Comparison of ENCODE assay signal across 13 mouse cellular contexts in the genomic region with DNA sequence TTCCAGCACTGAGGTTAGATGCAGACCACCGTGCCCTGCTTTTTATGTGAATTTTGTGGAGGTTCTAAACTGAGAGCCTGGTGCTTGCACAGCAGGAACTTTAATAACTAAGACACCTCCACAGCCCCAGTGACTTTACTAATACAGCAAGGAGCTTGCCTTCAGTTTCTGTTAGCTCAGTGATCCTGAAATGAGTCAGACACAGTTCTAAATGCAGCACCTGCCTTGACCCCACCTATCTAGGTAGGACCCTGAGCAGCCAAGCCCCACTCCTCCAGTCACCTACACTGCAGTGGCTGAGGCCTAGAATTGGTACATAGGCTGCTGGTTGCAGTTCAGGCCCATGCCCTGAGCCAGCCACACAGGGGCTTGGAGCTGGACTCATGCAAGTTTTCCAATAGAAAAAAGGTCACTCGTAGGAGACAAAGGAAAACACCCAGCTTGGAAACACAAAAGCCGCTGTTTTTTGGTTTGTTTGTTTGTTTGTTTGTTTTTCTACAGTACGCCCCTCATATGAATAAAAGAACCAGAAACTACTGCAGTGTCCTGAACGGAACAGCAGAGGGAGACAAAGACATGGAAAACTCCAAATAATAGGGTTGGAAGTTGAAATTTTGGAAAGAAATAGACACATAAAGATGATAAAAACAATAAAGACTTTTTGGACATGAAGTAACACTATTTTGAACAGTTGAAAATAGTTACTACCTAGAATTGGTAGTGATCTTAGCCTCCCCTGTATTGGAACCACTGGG. TPM values are rescaled to one million over a fixed set of nuclear protein-coding genes. Genes with fewer than 3 reads are reported as not detected.
DNase-seq lines count a peak whose midpoint lies in the region; ATAC-seq and TF ChIP-seq lines count a peak whose summit lies in the region.
"Had no signal": no experiment of that assay in that cellular context is flagged by ENCODE, and none has a peak within 500 bp of the region (broad histone marks: within the 10 kb centered on the region; RNA-seq: fewer than 3 reads in every experiment).

No protein-coding gene starts in this region.

- no peaks in the 10 kb centered on the region for H3K27me3 ChIP-seq in heart, embryonic 12.5 days (replicated peaks)
- no peaks in the 10 kb centered on the region for H3K27me3 ChIP-seq in liver, postnatal 0 days (ENCODE audit: insufficient read depth, low read length)
- H3K27me3 ChIP-seq in liver, embryonic 12.5 days (replicated peaks): peaks cover 4% of the 10 kb centered on the region; the same call in 1 of the 2 replicates
- H3K27me3 ChIP-seq: hindbrain, embryonic 15.5 days; liver, embryonic 13.5 days had no signal

- 40% methylated on average over 5 of the region's 5 CpGs for WGBS in heart, embryonic 12.5 days
- WGBS in liver, postnatal 0 days (ENCODE audit: insufficient replicate concordance): 33% methylated on average over 5 of the region's 5 CpGs
- WGBS in liver, embryonic 12.5 days (ENCODE audit: insufficient replicate concordance): 33% methylated on average over 5 of the region's 5 CpGs

- H3K4me3 ChIP-seq in heart, embryonic 12.5 days: no peak overlapping the region
- no peak overlapping the region for H3K4me3 ChIP-seq in liver, postnatal 0 days (ENCODE audit: low read depth, low read length)
- H3K4me3 ChIP-seq in liver, embryonic 12.5 days: no peak overlapping the region
- H3K4me3 ChIP-seq: erythroblast, embryonic 14.5 days; hindbrain, embryonic 15.5 days; liver, embryonic 13.5 days had no signal

- TF ChIP-seq CTCF in liver, postnatal 0 days (IDR thresholded peaks at IDR 0.05; ENCODE audit: low read depth): peak; percentile 74

- 0 out of 2 replicates have a peak, but pooled peaks cover 5% of the 10 kb centered on the region for H3K4me1 ChIP-seq in heart, embryonic 12.5 days (replicated peaks)
- peaks cover 6% of the 10 kb centered on the region; the same call in 1 of the 2 replicates for H3K4me1 ChIP-seq in liver, postnatal 0 days (ENCODE audit: insufficient read depth)
- peaks cover 15% of the 10 kb centered on the region for H3K4me1 ChIP-seq in liver, embryonic 12.5 days

- no peaks in the 10 kb centered on the region for H3K9me3 ChIP-seq in heart, embryonic 12.5 days (replicated peaks)
- no peaks in the 10 kb centered on the region for H3K9me3 ChIP-seq in liver, postnatal 0 days (ENCODE audit: low read length)
- no peaks in the 10 kb centered on the region for H3K9me3 ChIP-seq in liver, embryonic 12.5 days (replicated peaks)
- H3K9me3 ChIP-seq: hindbrain, embryonic 15.5 days; liver, embryonic 13.5 days had no signal

- H3K27ac ChIP-seq in heart, embryonic 12.5 days (ENCODE audit: poor library complexity, severe bottlenecking): no peak overlapping the region
- H3K27ac ChIP-seq in liver, postnatal 0 days (ENCODE audit: low read depth): no peak overlapping the region
- H3K27ac ChIP-seq in liver, embryonic 12.5 days: no peak overlapping the region
- H3K27ac ChIP-seq: hindbrain, embryonic 15.5 days; liver, embryonic 13.5 days had no signal

- H3K9ac ChIP-seq in heart, embryonic 12.5 days: no peak overlapping the region
- H3K9ac ChIP-seq in liver, postnatal 0 days (replicated peaks): no peak overlapping the region
- H3K9ac ChIP-seq in liver, embryonic 12.5 days: no peak overlapping the region
- H3K9ac ChIP-seq: hindbrain, embryonic 15.5 days; liver, embryonic 13.5 days had no signal

- no peak overlapping the region for H3K4me2 ChIP-seq in heart, embryonic 12.5 days
- H3K4me2 ChIP-seq in liver, postnatal 0 days (ENCODE audit: low read depth, low read length): no peak overlapping the region
- no peak overlapping the region for H3K4me2 ChIP-seq in liver, embryonic 12.5 days
- H3K4me2 ChIP-seq: hindbrain, embryonic 15.5 days; liver, embryonic 13.5 days had no signal

- no peak for ATAC-seq in heart, embryonic 12.5 days (ENCODE audit: insufficient number of reproducible peaks, low FRiP score)
- ATAC-seq in liver, postnatal 0 days: no peak
- no peak for ATAC-seq in liver, embryonic 12.5 days

- H3K36me3 ChIP-seq in heart, embryonic 12.5 days: peaks cover 15% of the 10 kb centered on the region
- H3K36me3 ChIP-seq in liver, postnatal 0 days (replicated peaks; ENCODE audit: insufficient read depth, low read length): no peaks in the 10 kb centered on the region
- no peaks in the 10 kb centered on the region for H3K36me3 ChIP-seq in liver, embryonic 12.5 days
- H3K36me3 ChIP-seq: liver, embryonic 13.5 days had no signal

- no peak for TF ChIP-seq EP300 in liver, postnatal 0 days (IDR thresholded peaks at IDR 0.05; ENCODE audit: low read depth)

- peak; percentile 56 for DNase-seq in heart, adult 11 months
- DNase-seq in liver, postnatal 0 days: no peak
- DNase-seq in MN1 (ENCODE audit: low spot score): peak; percentile 51
- DNase-seq in retina, embryonic 14.5 days (ENCODE audit: low spot score): peak; percentile 61
- no peak for DNase-seq in testis, postnatal 14 days (ENCODE audit: low spot score)
- DNase-seq: gastrocnemius, postnatal 36 days; liver, embryonic 13.5 days; right cerebral cortex, postnatal 14 days; thymus, postnatal 14 days had no signal

RNA-seq across cellular contexts. Expression of gene Serf1, which starts 4.6 kb away (rescaled TPM):
- polyA plus RNA-seq in heart, embryonic 12.5 days (2016; fragmentation: Nextera tagmentation; extraction: Ambion mirVana): 126 and 131 TPM in 2 replicates
- polyA plus RNA-seq in liver, postnatal 0 days (2015; fragmentation: Nextera tagmentation; extraction: Ambion mirVana): 15.1 and 15.5 TPM in 2 replicates
- polyA plus RNA-seq in liver, embryonic 12.5 days (2016; fragmentation: Nextera tagmentation; extraction: Ambion mirVana): 31.5 and 33.7 TPM in 2 replicates

RNA-seq across cellular contexts. Expression of gene Bdp1, which starts 8.5 kb away (rescaled TPM):
- 24.9 and 26.6 TPM in 2 replicates for polyA plus RNA-seq in heart, embryonic 12.5 days (2016; fragmentation: Nextera tagmentation; extraction: Ambion mirVana)
- 7.3 and 9.1 TPM in 2 replicates for polyA plus RNA-seq in liver, postnatal 0 days (2015; fragmentation: Nextera tagmentation; extraction: Ambion mirVana)
- polyA plus RNA-seq in liver, embryonic 12.5 days (2016; fragmentation: Nextera tagmentation; extraction: Ambion mirVana): 24.9 and 25.0 TPM in 2 replicates

RNA-seq across cellular contexts. Expression of gene Smn1, which starts 12.3 kb away (rescaled TPM):
- 31.0 and 37.2 TPM in 2 replicates for polyA plus RNA-seq in heart, embryonic 12.5 days (2016; fragmentation: Nextera tagmentation; extraction: Ambion mirVana)
- polyA plus RNA-seq in liver, postnatal 0 days (2015; fragmentation: Nextera tagmentation; extraction: Ambion mirVana): 13.0 and 14.6 TPM in 2 replicates
- 39.1 and 41.0 TPM in 2 replicates for polyA plus RNA-seq in liver, embryonic 12.5 days (2016; fragmentation: Nextera tagmentation; extraction: Ambion mirVana)

Comparison
In these comparisons a context has a peak if more than half of its experiments do, and no peak if none do; other contexts are left out.
1. DNase-seq: peak in heart, adult 11 months (single experiment), MN1 (single experiment) and retina, embryonic 14.5 days (single experiment); none in liver, postnatal 0 days (single experiment) and testis, postnatal 14 days (single experiment).